ENCODE assay signal across 18 mouse cellular contexts in genomic region chr8:95988616-95989380, GRCm38 (mm10).
"Had no signal": no experiment of that assay in that cellular context is flagged by ENCODE, and none has a peak within 500 bp of the region (broad histone marks: within the 10 kb centered on the region; RNA-seq: fewer than 3 reads in every experiment).

No protein-coding gene starts in this region.

- DNase-seq: gastrocnemius, adult 2 months; gastrocnemius, postnatal 10 days; gastrocnemius, postnatal 25 days; heart, adult 18-20 months; heart, postnatal 10 days; heart, postnatal 4 days; kidney, adult 18-20 months; kidney, adult 8-10 months; kidney, postnatal 10 days; kidney, postnatal 25 days; kidney, postnatal 4 days; layer of hippocampus, adult 9-11 months; layer of hippocampus, postnatal 36 days; left cerebral cortex, postnatal 4 days had no signal

- ATAC-seq: hindbrain, embryonic 16.5 days; inflammation-experienced regulatory T-cells, adult 6 months; intestine, embryonic 16.5 days; liver, embryonic 12.5 days had no signal
